Mouse (Mus musculus) heart, postnatal 10 days (tissue): Measurements from ENCODE around the gene Angptl4. TPM values are rescaled to one million over a fixed set of nuclear protein-coding genes. Genes with fewer than 3 reads are reported as not detected.
"Not testable (repeated sequence)": the region's sequence is repeated elsewhere in the genome, so short reads cannot be mapped to it uniquely, and the experiment has no call there.

Source experiments
- DNase-seq, 2 experiments: peaks; one replicate each; pipeline ENCODE4 v3.0.0; 2021
- intact Hi-C: fragments of 180-260 bp; cut with DNase I; formaldehyde crosslinking; loops from one replicate; pipeline ENCODE4 v1.15.1; 2025
- total RNA-seq, 2 experiments: library from RNA; stranded (reverse); gene quantifications; 2 replicates each; pipeline ENCODE4 v1.2.3; 2021

The Angptl4 gene
- total RNA-seq, result 100 to 1,000 TPM in 1 of 2 experiments, 10 to 100 TPM in 1; 34.9 to 119 TPM

- intact Hi-C loops, result loop anchor here (2.0 kb wide), 1 partner anchor 15 kb away; no protein-coding TSS in a partner anchor
- peak; percentile 88 for DNase-seq
These were observed at the start of gene Angptl4 for GRCm38 (mm10) chr17:33781124-33781977. Angptl4 (minus strand) TSS chr17:33781830.

GRCm38 (mm10) chr17:33829561-33829960 lies 47.9 kb upstream of the Angptl4 start:
- intact Hi-C loops, result loop anchor here (5.0 kb wide), 1 partner anchor 392 kb away; no protein-coding TSS in a partner anchor
- DNase-seq, result peak in 1 of 2 experiments; percentile 19

- peak; percentile 87 to 91 for DNase-seq
- intact Hi-C loops, result loop anchor here (5.0 kb wide), 1 partner anchor 392 kb away; no protein-coding TSS in a partner anchor
These were observed 47.3 kb upstream of the Angptl4 start for GRCm38 (mm10) chr17:33828892-33829291.

GRCm38 (mm10) chr17:33826850-33827249 lies 45.2 kb upstream of the Angptl4 start:
- DNase-seq, result peak; percentile 78 to 88
- intact Hi-C loops, result loop anchor here (5.0 kb wide), 1 partner anchor 390 kb away; no protein-coding TSS in a partner anchor

GRCm38 (mm10) chr17:33825462-33825861 lies 43.8 kb upstream of the Angptl4 start:
- intact Hi-C loops, result loop anchor here (5.0 kb wide), 1 partner anchor 388 kb away; no protein-coding TSS in a partner anchor

GRCm38 (mm10) chr17:33824997-33825330 lies 43.3 kb upstream of the Angptl4 start:
- peak in 1 of 2 experiments; percentile 13 for DNase-seq
- intact Hi-C loops, result loop anchor here (5.0 kb wide), 1 partner anchor 388 kb away; no protein-coding TSS in a partner anchor

More at GRCm38 (mm10) chr17:33825462-33825861, 43.8 kb upstream of the Angptl4 start:
- no peak for DNase-seq

GRCm38 (mm10) chr17:33824084-33824996 lies 42.7 kb upstream of the Angptl4 start, which contains the start of the genes Rps28 and Ndufa7:
Rps28 (minus strand) TSS chr17:33824562.
Ndufa7 (plus strand) TSS chr17:33824572.
- intact Hi-C loops, result no loop called here
- DNase-seq, result peak; percentile 99 to 100

GRCm38 (mm10) chr17:33823171-33823570 lies 41.5 kb upstream of the Angptl4 start:
- intact Hi-C loops, DNase-seq: not testable (repeated sequence)

GRCm38 (mm10) chr17:33822436-33822959 lies 40.9 kb upstream of the Angptl4 start:
- no peak for DNase-seq
- intact Hi-C loops, result no loop called here

GRCm38 (mm10) chr17:33817969-33818643 lies 36.5 kb upstream of the Angptl4 start:
- intact Hi-C loops, result no loop called here
- DNase-seq, result no peak

GRCm38 (mm10) chr17:33817184-33817968 lies 35.7 kb upstream of the Angptl4 start:
- DNase-seq, result peak; percentile 88 to 89
- intact Hi-C loops, result no loop called here

- no peak for DNase-seq
- intact Hi-C loops, result no loop called here
These were observed 35.0 kb upstream of the Angptl4 start for GRCm38 (mm10) chr17:33816612-33817011.

- DNase-seq, result no peak
- intact Hi-C loops, result no loop called here
These were observed 33.8 kb upstream of the Angptl4 start for GRCm38 (mm10) chr17:33815399-33815798.

GRCm38 (mm10) chr17:33812990-33813389 lies 31.4 kb upstream of the Angptl4 start:
- peak; percentile 55 to 67 for DNase-seq
- intact Hi-C loops, result no loop called here

- DNase-seq, result no peak
- intact Hi-C loops, result no loop called here
These were observed 30.8 kb upstream of the Angptl4 start for GRCm38 (mm10) chr17:33812475-33812874.

- intact Hi-C loops, result no loop called here
- DNase-seq, result no peak
These were observed 29.5 kb upstream of the Angptl4 start for GRCm38 (mm10) chr17:33811142-33811516.

- intact Hi-C loops, result no loop called here
- peak; percentile 97 to 98 for DNase-seq
These were observed 28.9 kb upstream of the Angptl4 start, which contains the start of gene Kank3 for GRCm38 (mm10) chr17:33810334-33811141. Kank3 (plus strand) TSS chr17:33810519.

GRCm38 (mm10) chr17:33808192-33808591 lies 26.6 kb upstream of the Angptl4 start:
- intact Hi-C loops, result loop anchor here (10.0 kb wide), 2 partner anchors 173 to 253 kb away; partner anchors contain the start of genes Myo1f and Pram1
- no peak for DNase-seq
